Mouse (Mus musculus): ENCODE data around the gene Bcor.

Gene Bcor

GRCm38 (mm10) chrX:12126408-12127105, 33.6 kb downstream of the Bcor start:
- no peak for DNase-seq

DNA sequence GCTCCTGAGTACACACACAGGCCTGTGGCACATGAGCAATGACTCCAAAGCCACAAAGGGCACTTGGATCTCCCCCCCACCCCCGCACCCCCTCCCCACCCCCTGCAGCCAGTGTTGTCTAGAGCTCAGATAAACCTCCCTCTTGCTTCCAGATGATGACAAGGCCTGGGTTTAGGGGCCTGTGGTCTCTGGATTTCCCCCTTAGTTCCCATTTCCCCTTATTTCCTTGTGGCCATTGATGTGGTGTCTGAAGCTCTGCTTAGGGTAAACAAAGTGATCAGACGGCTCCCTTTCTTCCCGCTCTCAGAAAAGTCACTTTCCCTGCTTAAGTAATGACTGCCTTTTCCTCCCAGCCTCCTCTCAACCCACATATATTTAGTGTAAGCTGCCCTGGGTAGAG, 35.6 kb downstream of the Bcor start:
- no peak for DNase-seq

GRCm38 (mm10) chrX:12123687-12124087, 36.5 kb downstream of the Bcor start:
- no peak for DNase-seq

GRCm38 (mm10) chrX:12122594-12123331, 37.4 kb downstream of the Bcor start:
- peak; percentile 47 for DNase-seq

DNA sequence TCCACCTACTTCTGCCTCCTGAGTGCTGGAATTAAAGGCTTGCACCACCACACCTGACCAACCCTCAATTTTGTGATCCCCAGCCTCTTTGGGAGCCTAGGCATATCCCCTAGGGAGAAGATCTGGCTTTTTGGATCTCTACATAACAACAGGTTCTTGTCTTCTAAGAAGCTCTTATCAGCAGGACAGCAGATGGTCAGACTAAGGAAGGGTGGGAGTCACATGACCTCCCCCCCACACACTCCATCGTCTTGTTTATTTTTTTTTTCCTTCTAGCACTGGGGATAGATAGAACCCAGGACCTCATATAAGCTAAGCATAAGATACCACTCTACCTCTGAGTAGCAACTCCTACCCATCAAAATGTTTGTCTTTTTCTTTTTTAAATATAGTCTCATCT, 40.7 kb downstream of the Bcor start:
- no peak for DNase-seq

- DNase-seq: no peak
Measured at GRCm38 (mm10) chrX:12116128-12116527, 44.0 kb downstream of the Bcor start.

DNA sequence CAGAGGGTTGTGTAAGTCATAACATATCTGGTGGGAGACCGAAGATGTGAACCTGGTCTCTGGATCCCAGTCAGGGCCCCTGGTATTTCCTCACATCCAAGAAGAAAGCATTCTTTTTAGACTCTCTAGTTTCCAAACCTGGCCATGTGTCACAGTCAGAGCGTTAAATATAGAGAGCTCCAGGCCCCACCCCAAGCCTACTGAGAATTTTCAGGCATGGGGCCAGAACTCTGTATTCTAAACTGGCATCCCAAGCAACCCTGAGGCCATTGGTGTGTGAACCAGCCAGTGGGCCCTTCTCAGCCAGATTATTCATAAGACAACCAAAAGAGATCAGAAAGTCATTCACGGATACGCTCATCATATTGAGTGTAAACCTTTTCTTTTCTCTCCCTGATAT, 48.0 kb downstream of the Bcor start:
- DNase-seq: no peak

DNA sequence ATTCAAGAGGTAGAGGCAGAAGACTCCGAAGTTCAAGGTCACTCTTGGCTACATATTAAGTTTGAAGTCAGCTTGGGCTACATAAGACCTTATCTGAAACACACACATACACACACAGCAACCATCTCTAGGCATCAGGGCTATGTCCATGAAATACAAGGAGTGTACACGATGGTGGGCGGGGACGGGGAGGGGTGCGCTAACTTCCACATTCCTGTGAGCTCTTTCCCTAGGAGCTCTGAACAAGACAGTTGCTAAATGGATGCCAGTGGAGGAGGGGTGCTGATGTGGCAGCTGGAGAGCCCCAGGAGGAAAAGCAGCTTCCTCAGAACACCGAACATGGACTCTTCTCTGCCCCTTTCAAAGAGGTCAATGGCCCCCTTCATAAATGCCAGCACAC, 49.6 kb downstream of the Bcor start:
- no peak for DNase-seq

GRCm38 (mm10) chrX:12105358-12105757, 54.8 kb downstream of the Bcor start:
- DNase-seq: no peak

- no peak for DNase-seq
Measured at GRCm38 (mm10) chrX:12096783-12097526, 63.2 kb downstream of the Bcor start.

- no peak for DNase-seq
Measured at GRCm38 (mm10) chrX:12093371-12093770, 66.8 kb downstream of the Bcor start.

DNA sequence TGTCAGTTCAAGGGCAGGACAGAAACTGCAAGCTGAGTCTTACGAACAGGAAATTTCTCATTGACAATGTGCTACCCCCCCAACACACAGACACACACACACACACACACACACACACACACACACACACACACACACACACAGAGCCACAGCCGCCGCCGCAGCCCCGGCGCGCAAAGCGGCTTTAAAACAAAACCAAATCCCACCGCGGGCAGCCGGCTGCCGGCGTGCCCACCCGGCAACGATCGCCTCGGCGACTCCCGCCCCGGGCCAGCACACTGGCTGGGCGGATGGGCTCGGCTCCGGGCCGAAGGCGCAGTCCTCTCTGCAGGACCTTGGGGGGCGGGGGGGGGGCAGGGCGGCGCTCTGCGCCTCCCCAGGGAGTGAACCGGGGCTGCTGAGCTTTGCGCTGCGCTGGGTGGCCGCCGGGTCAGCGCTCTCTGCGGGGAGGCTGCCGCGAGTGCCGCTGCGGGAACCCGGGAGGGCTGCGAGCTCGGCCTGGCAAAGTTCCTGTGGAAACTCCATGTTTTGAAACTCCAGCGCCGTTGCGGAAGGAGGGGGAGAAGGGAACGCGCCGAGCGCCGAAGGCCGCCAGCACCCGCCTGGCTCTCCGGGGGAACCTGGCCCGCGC, 68.6 kb downstream of the Bcor start:
- DNase-seq: peak; percentile 14

DNA sequence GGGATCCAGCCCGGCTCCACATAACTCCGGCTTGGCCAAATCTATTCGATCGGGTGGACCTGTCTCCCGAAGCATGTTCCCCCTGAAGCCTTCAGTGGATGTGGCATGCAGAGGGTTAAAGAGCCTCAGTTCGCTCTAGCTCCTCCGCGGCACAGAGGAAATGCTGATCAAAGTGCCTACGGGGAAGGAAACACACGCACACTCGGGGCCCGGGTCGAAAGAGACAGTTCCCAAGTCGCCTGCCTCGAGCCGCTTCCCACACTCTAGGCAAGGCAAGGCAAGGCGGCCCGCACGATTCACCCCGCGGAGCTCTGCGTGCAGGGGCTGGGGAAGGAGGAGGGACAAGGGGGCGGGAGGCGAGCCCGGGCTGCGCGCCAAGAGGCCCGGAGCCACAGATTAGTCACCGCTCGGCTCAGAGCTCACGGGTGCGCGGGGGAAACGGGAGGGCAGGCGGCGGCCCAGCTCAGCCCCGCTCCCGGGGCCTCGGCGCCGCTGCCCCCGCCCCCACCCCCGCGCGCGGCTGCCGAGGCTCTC, 69.2 kb downstream of the Bcor start:
- peak; percentile 64 for DNase-seq

- DNase-seq: peak; percentile 31
Measured at GRCm38 (mm10) chrX:12090151-12090870, 69.8 kb downstream of the Bcor start.

- peak; percentile 60 for DNase-seq
Measured at GRCm38 (mm10) chrX:12089353-12090081, 70.6 kb downstream of the Bcor start.

DNA sequence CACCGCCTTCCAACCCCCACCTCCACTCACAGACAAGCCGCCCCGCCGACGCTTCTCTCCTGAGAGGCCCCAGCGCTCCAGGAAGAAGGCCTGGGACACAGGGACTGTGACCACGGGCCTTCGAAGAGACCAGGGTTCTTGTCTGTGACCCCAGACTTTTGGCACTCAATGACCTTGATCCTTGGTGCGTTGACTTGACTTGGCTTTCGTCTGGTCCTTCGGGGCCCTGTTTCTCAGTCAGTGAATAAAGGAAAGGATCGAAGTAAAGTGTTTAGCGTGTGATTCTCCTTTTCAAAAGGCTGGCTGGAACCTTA, 71.2 kb downstream of the Bcor start:
- DNase-seq: no peak

GRCm38 (mm10) chrX:12088301-12089026, 71.7 kb downstream of the Bcor start:
- peak; percentile 76 for DNase-seq

DNA sequence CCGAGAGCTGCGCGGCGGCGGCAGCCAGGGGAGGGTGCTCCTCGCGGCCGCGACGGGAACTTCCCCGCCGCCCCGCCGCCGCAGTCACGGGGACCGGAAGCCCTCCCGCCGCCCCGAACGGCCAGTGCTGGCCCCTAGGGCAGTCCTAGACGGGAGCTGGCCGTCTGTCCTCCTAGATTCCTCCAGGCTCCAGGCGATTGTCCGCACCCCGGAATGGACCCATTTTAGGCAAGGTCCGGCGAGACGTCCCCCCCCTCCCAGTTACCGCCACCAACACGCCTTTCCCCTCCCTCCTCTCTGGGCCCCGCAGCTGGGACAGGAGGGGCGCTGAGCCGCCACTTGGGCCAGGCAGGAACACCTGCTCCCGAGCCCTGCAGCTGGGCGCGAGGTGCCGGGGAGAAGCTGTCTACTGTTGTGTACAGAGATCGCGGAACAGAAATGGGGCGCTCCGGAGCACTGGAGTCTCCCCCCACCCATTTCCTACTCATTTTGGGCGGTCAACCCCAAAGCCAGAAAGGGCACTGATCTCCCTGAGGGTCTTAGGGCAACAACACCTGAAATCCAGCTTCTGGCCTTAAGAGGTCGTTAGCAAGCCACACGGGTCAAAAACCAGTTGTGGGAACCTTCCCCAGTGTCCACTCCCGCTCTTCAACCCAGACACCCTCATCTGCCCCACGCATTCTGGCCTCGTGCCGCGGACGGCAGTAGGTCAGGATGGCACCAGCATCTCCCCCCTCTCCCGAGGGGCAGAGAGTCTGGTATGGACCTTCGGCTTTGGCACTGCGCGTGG, 72.4 kb downstream of the Bcor start:
- peak; percentile 36 for DNase-seq

DNA sequence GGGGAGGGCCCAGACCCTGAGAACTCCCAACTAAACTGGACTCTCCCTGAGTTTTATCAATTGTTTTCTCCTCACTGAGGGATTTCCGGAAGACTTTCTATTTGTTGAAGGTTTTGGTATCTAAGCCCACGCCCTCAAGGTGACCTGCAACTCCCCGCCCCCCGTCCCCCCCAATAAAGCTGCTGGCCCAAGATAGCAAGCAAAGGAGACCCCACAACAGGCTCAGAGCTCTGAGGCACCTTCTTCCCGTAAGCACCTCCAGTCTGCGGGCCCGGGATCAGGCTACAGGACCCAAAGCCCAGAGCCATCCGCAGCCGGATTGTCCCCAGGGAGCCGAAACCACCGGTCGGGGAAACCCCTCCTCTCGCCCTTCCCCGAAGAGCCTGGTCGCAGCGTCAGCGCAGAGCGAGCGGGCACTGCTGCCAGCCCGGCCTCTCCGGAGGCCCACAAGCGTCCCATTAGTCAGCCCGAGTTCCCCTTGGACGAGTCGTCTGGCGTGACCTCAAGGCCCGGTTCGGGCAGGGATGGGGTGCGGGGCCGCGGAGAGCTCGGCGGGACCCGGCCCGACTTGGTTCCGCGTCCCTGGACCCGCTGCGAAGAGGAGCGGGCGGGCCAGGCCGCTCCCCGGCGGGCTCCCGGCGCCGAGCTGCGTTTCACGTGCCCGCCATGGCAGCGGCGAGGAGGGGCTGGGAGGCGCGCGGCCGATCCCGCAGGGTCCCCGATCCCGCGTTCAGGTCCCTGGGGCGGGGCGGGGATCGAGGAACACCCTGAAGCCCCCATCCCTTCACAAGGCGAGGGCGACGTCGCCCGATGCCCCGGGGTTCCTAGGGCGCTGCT, 73.3 kb downstream of the Bcor start:
- DNase-seq: peak; percentile 35

All from liver (tissue).